ENCODE assay signal across 22 mouse cellular contexts in the genomic region with DNA sequence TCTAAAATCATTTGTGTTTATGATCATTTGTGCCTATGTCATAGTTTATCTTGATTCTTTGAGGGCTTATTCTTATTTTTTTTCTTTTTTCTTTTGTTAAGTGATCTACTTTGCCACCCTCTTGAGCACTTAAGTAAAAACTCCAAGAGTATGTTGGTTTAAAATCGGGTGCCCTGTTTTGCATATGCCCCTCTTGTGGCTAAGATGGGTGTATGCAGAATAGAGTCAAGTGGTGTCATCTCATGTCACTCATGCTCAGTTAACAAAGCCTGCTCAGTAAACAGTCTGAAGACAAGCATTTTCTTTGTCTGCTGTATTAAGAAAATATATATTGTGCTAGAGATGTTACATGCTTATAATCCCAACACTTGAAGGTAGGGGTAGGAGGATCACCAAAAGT. TPM values are rescaled to one million over a fixed set of nuclear protein-coding genes. Genes with fewer than 3 reads are reported as not detected.
DNase-seq lines count a peak whose midpoint lies in the region; ATAC-seq and TF ChIP-seq lines count a peak whose summit lies in the region.
"Had no signal": no experiment of that assay in that cellular context is flagged by ENCODE, and none has a peak within 500 bp of the region (broad histone marks: within the 10 kb centered on the region; RNA-seq: fewer than 3 reads in every experiment).

No protein-coding gene starts in this region.

- no peak overlapping the region for H3K4me2 ChIP-seq in intestine, postnatal 0 days (replicated peaks; ENCODE audit: low read depth)
- H3K4me2 ChIP-seq in intestine, embryonic 15.5 days (replicated peaks), result no peak overlapping the region
- H3K4me2 ChIP-seq in liver, postnatal 0 days (ENCODE audit: low read depth, low read length), result no peak overlapping the region
- H3K4me2 ChIP-seq in liver, embryonic 12.5 days, result no peak overlapping the region
- H3K4me2 ChIP-seq in hindbrain, embryonic 14.5 days (replicated peaks), result no peak overlapping the region
- H3K4me2 ChIP-seq: embryonic facial prominence, embryonic 12.5 days; forebrain, embryonic 13.5 days; forebrain, embryonic 15.5 days had no signal

- no peak overlapping the region for H3K9ac ChIP-seq in intestine, postnatal 0 days (ENCODE audit: low read depth, low read length)
- H3K9ac ChIP-seq in intestine, embryonic 15.5 days, result no peak overlapping the region
- no peak overlapping the region for H3K9ac ChIP-seq in liver, postnatal 0 days (replicated peaks)
- no peak overlapping the region for H3K9ac ChIP-seq in liver, embryonic 12.5 days
- H3K9ac ChIP-seq in hindbrain, embryonic 14.5 days, result no peak overlapping the region
- H3K9ac ChIP-seq: embryonic facial prominence, embryonic 12.5 days; forebrain, embryonic 13.5 days; forebrain, embryonic 15.5 days had no signal

- TF ChIP-seq CTCF in intestine, postnatal 0 days (IDR thresholded peaks at IDR 0.05; ENCODE audit: low read depth), result 0 out of 2 replicates have a peak, but pooled peaks have one; percentile 5
- TF ChIP-seq CTCF in liver, postnatal 0 days (IDR thresholded peaks at IDR 0.05; ENCODE audit: low read depth), result 0 out of 2 replicates have a peak, but pooled peaks have one; percentile 20

- WGBS in intestine, postnatal 0 days, result 74% methylated on average over 1 of the region's 1 CpGs
- 81% methylated on average over 1 of the region's 1 CpGs for WGBS in intestine, embryonic 15.5 days
- WGBS in liver, postnatal 0 days (ENCODE audit: insufficient replicate concordance), result 65% methylated on average over 1 of the region's 1 CpGs
- 43% methylated on average over 1 of the region's 1 CpGs for WGBS in liver, embryonic 12.5 days (ENCODE audit: insufficient replicate concordance)
- WGBS in hindbrain, embryonic 14.5 days, result 71% methylated on average over 1 of the region's 1 CpGs

- no peak for ATAC-seq in intestine, postnatal 0 days
- ATAC-seq in intestine, embryonic 15.5 days, result no peak
- ATAC-seq in liver, postnatal 0 days, result no peak
- no peak for ATAC-seq in liver, embryonic 12.5 days
- ATAC-seq in hindbrain, embryonic 14.5 days (ENCODE audit: low FRiP score), result no peak
- ATAC-seq: activated CD4-positive, CD25-positive, alpha-beta regulatory T cell, adult 4 months; forebrain, embryonic 13.5 days; forebrain, embryonic 15.5 days; Patski had no signal

- H3K9me3 ChIP-seq in intestine, postnatal 0 days (ENCODE audit: control insufficient read depth), result no peaks in the 10 kb centered on the region
- H3K9me3 ChIP-seq in intestine, embryonic 15.5 days, result no peaks in the 10 kb centered on the region
- H3K9me3 ChIP-seq in liver, postnatal 0 days (ENCODE audit: low read length), result no peaks in the 10 kb centered on the region
- no peaks in the 10 kb centered on the region for H3K9me3 ChIP-seq in liver, embryonic 12.5 days (replicated peaks)
- no peaks in the 10 kb centered on the region for H3K9me3 ChIP-seq in hindbrain, embryonic 14.5 days (ENCODE audit: control insufficient read depth, low read length)
- H3K9me3 ChIP-seq: embryonic facial prominence, embryonic 10.5 days; embryonic facial prominence, embryonic 12.5 days; forebrain, embryonic 13.5 days; forebrain, embryonic 15.5 days; G1E had no signal

- H3K4me3 ChIP-seq in intestine, postnatal 0 days (ENCODE audit: low read depth, low read length), result no peak overlapping the region
- no peak overlapping the region for H3K4me3 ChIP-seq in intestine, embryonic 15.5 days (replicated peaks)
- no peak overlapping the region for H3K4me3 ChIP-seq in liver, postnatal 0 days (ENCODE audit: low read depth, low read length)
- no peak overlapping the region for H3K4me3 ChIP-seq in liver, embryonic 12.5 days
- no peak overlapping the region for H3K4me3 ChIP-seq in hindbrain, embryonic 14.5 days (replicated peaks; ENCODE audit: low read length)
- H3K4me3 ChIP-seq: embryonic facial prominence, embryonic 10.5 days; embryonic facial prominence, embryonic 12.5 days; forebrain, embryonic 13.5 days; forebrain, embryonic 15.5 days had no signal

- peaks cover 14% of the 10 kb centered on the region for H3K36me3 ChIP-seq in intestine, postnatal 0 days (ENCODE audit: control insufficient read depth, insufficient read depth)
- H3K36me3 ChIP-seq in intestine, embryonic 15.5 days, result no peaks in the 10 kb centered on the region
- H3K36me3 ChIP-seq in liver, postnatal 0 days (replicated peaks; ENCODE audit: insufficient read depth, low read length), result peaks cover 6% of the 10 kb centered on the region
- no peaks in the 10 kb centered on the region for H3K36me3 ChIP-seq in liver, embryonic 12.5 days
- H3K36me3 ChIP-seq in splenic B cell, adult 2 months (ENCODE audit: control insufficient read depth, insufficient read depth, low read length, poor library complexity, severe bottlenecking), result peaks cover 6% of the 10 kb centered on the region; the same call in 1 of the 2 replicates
- H3K36me3 ChIP-seq in hindbrain, embryonic 14.5 days (replicated peaks; ENCODE audit: control insufficient read depth, insufficient read depth), result 0 out of 2 replicates have a peak, but pooled peaks cover 12% of the 10 kb centered on the region
- H3K36me3 ChIP-seq: embryonic facial prominence, embryonic 10.5 days; embryonic facial prominence, embryonic 12.5 days had no signal

- no peaks in the 10 kb centered on the region for H3K4me1 ChIP-seq in intestine, postnatal 0 days (replicated peaks; ENCODE audit: control insufficient read depth, insufficient read depth, low read length)
- H3K4me1 ChIP-seq in intestine, embryonic 15.5 days (replicated peaks), result no peaks in the 10 kb centered on the region
- H3K4me1 ChIP-seq in liver, postnatal 0 days (ENCODE audit: insufficient read depth), result no peaks in the 10 kb centered on the region
- no peaks in the 10 kb centered on the region for H3K4me1 ChIP-seq in liver, embryonic 12.5 days
- H3K4me1 ChIP-seq in hindbrain, embryonic 14.5 days (replicated peaks; ENCODE audit: control insufficient read depth, insufficient read depth, low read length), result no peaks in the 10 kb centered on the region
- H3K4me1 ChIP-seq: embryonic facial prominence, embryonic 10.5 days; embryonic facial prominence, embryonic 12.5 days; forebrain, embryonic 13.5 days; forebrain, embryonic 15.5 days had no signal

- no peak for DNase-seq in liver, postnatal 0 days
- DNase-seq in A20 (ENCODE audit: low read depth, low spot score), result peak; percentile 72
- DNase-seq in splenic B cell, adult 2 months (ENCODE audit: low read depth, low spot score), result peak; percentile 43
- DNase-seq in hindbrain, embryonic 14.5 days (ENCODE audit: low spot score), result no peak
- DNase-seq: adrenal gland, adult 8-10 months; adrenal gland, postnatal 14 days; adrenal gland, postnatal 36 days; cerebellum, adult 11-12 months; cerebellum, adult 2 months; cerebellum, adult 9-10 months; cerebellum, postnatal 10 days; cerebellum, postnatal 25 days had no signal

- no peak for TF ChIP-seq EP300 in liver, postnatal 0 days (IDR thresholded peaks at IDR 0.05; ENCODE audit: low read depth)

- no peak overlapping the region for H3K27ac ChIP-seq in intestine, postnatal 0 days (ENCODE audit: low read depth, low read length)
- H3K27ac ChIP-seq in intestine, embryonic 15.5 days, result no peak overlapping the region
- no peak overlapping the region for H3K27ac ChIP-seq in liver, postnatal 0 days (ENCODE audit: low read depth)
- H3K27ac ChIP-seq in liver, embryonic 12.5 days, result no peak overlapping the region
- no peak overlapping the region for H3K27ac ChIP-seq in hindbrain, embryonic 14.5 days
- H3K27ac ChIP-seq: embryonic facial prominence, embryonic 10.5 days; embryonic facial prominence, embryonic 12.5 days; forebrain, embryonic 13.5 days; forebrain, embryonic 15.5 days had no signal

- H3K27me3 ChIP-seq in intestine, postnatal 0 days (replicated peaks; ENCODE audit: control insufficient read depth, insufficient read depth, low read length), result no peaks in the 10 kb centered on the region
- H3K27me3 ChIP-seq in intestine, embryonic 15.5 days (replicated peaks), result no peaks in the 10 kb centered on the region
- H3K27me3 ChIP-seq in liver, postnatal 0 days (ENCODE audit: insufficient read depth, low read length), result no peaks in the 10 kb centered on the region
- H3K27me3 ChIP-seq in liver, embryonic 12.5 days (replicated peaks), result no peaks in the 10 kb centered on the region
- no peaks in the 10 kb centered on the region for H3K27me3 ChIP-seq in splenic B cell, adult 2 months (ENCODE audit: control insufficient read depth, insufficient read depth, low read length, poor library complexity, severe bottlenecking)
- H3K27me3 ChIP-seq in hindbrain, embryonic 14.5 days (ENCODE audit: control insufficient read depth, insufficient read depth, low read length), result no peaks in the 10 kb centered on the region
- H3K27me3 ChIP-seq: embryonic facial prominence, embryonic 12.5 days; forebrain, embryonic 13.5 days; forebrain, embryonic 15.5 days; Patski had no signal

RNA-seq across cellular contexts. Expression of a gene that starts 27.8 kb away (rescaled TPM):
- 13.5 and 15.1 TPM in 2 replicates for polyA plus RNA-seq in intestine, postnatal 0 days (2015; fragmentation: Nextera tagmentation; extraction: Ambion mirVana)
- polyA plus RNA-seq in intestine, embryonic 15.5 days (2015; fragmentation: Nextera tagmentation; extraction: Ambion mirVana), result 8.3 and 8.8 TPM in 2 replicates
- polyA plus RNA-seq in liver, postnatal 0 days (2015; fragmentation: Nextera tagmentation; extraction: Ambion mirVana), result 5.8 and 7.5 TPM in 2 replicates
- 1.7 and 2.1 TPM in 2 replicates for polyA plus RNA-seq in liver, embryonic 12.5 days (2016; fragmentation: Nextera tagmentation; extraction: Ambion mirVana)
- 10.2 and 10.5 TPM in 2 replicates for polyA plus RNA-seq in hindbrain, embryonic 14.5 days (2014; fragmentation: Nextera tagmentation; extraction: Ambion mirVana)

RNA-seq across cellular contexts. Expression of a gene that starts 37.6 kb away (rescaled TPM):
- polyA plus RNA-seq in intestine, postnatal 0 days (2015; fragmentation: Nextera tagmentation; extraction: Ambion mirVana), result 29.7 and 30.7 TPM in 2 replicates
- 48.7 and 50.1 TPM in 2 replicates for polyA plus RNA-seq in intestine, embryonic 15.5 days (2015; fragmentation: Nextera tagmentation; extraction: Ambion mirVana)
- 18.6 and 19.7 TPM in 2 replicates for polyA plus RNA-seq in liver, postnatal 0 days (2015; fragmentation: Nextera tagmentation; extraction: Ambion mirVana)
- polyA plus RNA-seq in liver, embryonic 12.5 days (2016; fragmentation: Nextera tagmentation; extraction: Ambion mirVana), result 28.3 and 31.0 TPM in 2 replicates
- polyA plus RNA-seq in hindbrain, embryonic 14.5 days (2014; fragmentation: Nextera tagmentation; extraction: Ambion mirVana), result 47.8 and 51.5 TPM in 2 replicates

Comparison
In these comparisons a context has a peak if more than half of its experiments do, and no peak if none do; other contexts are left out.
1. DNase-seq: peak in A20 (single experiment) and splenic B cell, adult 2 months (single experiment); none in liver, postnatal 0 days (single experiment) and hindbrain, embryonic 14.5 days (single experiment).